Mouse (Mus musculus): ENCODE measurements around the gene Prnp. TPM values are rescaled to one million over a fixed set of nuclear protein-coding genes. Genes with fewer than 3 reads are reported as not detected.

The Prnp gene
- 41.2 and 43.6 TPM in 2 replicates for polyA plus RNA-seq (2016; fragmentation: Nextera tagmentation; extraction: Ambion mirVana)

- Histone ChIP-seq H3K27ac (peak within 1 kb of the TSS; percentile 77), H3K27me3 (0 out of 2 replicates have a peak, but pooled peaks cover 8% of the 10 kb centered on the region), H3K4me3 (replicated peaks) (peak within 1 kb of the TSS; percentile 70), H3K9ac (replicated peaks) (peak within 1 kb of the TSS; percentile 84), H3K36me3 (peaks cover 5% of the 10 kb centered on the region; the same call in 1 of the 2 replicates), H3K4me2 (peak within 1 kb of the TSS; percentile 76), H3K4me1 (replicated peaks) (peaks cover 21% of the 10 kb centered on the region), H3K9me3 (no peaks in the 10 kb centered on the region)
- WGBS = 4% methylated on average over 51 of the region's 52 CpGs
- peak; percentile 92 for ATAC-seq (ENCODE audit: insufficient number of reproducible peaks, insufficient read depth, low FRiP score, low TSS enrichment, low read depth)
Measured at GRCm38 (mm10) chr2:131909683-131910572, at the start of gene Prnp, which contains the start of gene Prn. Gene Prnp (plus strand): TSS chr2:131909928. Gene Prn (plus strand): TSS chr2:131909957.

GRCm38 (mm10) chr2:131862617-131863275 lies 47.0 kb upstream of the Prnp start:
- Histone ChIP-seq H3K4me2 (no peak overlapping the region), H3K27ac (no peak overlapping the region), H3K27me3 (no peaks in the 10 kb centered on the region), H3K4me1 (replicated peaks) (no peaks in the 10 kb centered on the region), H3K4me3 (replicated peaks) (no peak overlapping the region), H3K36me3 (no peaks in the 10 kb centered on the region), H3K9me3 (no peaks in the 10 kb centered on the region), H3K9ac (replicated peaks) (no peak overlapping the region)
- WGBS = 58% methylated on average over 3 of the region's 3 CpGs
- no peak for ATAC-seq (ENCODE audit: insufficient number of reproducible peaks, insufficient read depth, low FRiP score, low TSS enrichment, low read depth)

GRCm38 (mm10) chr2:131863472-131863871 lies 46.3 kb upstream of the Prnp start:
- no peak for ATAC-seq (ENCODE audit: insufficient number of reproducible peaks, insufficient read depth, low FRiP score, low TSS enrichment, low read depth)
- 68% methylated on average over 3 of the region's 3 CpGs for WGBS

GRCm38 (mm10) chr2:131864262-131864796 lies 45.4 kb upstream of the Prnp start:
- WGBS = 93% methylated on average over 2 of the region's 2 CpGs

More at GRCm38 (mm10) chr2:131863472-131863871, 46.3 kb upstream of the Prnp start:
- H3K9me3 ChIP-seq = no peaks in the 10 kb centered on the region
- H3K27ac ChIP-seq = no peak overlapping the region
- no peak overlapping the region for H3K4me3 ChIP-seq (replicated peaks)
- H3K9ac ChIP-seq (replicated peaks) = no peak overlapping the region
- no peak overlapping the region for H3K4me2 ChIP-seq
- no peaks in the 10 kb centered on the region for H3K4me1 ChIP-seq (replicated peaks)
- H3K36me3 ChIP-seq = no peaks in the 10 kb centered on the region
- H3K27me3 ChIP-seq = no peaks in the 10 kb centered on the region

GRCm38 (mm10) chr2:131866676-131867075 lies 43.1 kb upstream of the Prnp start:
- no peak for ATAC-seq (ENCODE audit: insufficient number of reproducible peaks, insufficient read depth, low FRiP score, low TSS enrichment, low read depth)
- H3K27me3 ChIP-seq = no peaks in the 10 kb centered on the region
- H3K4me1 ChIP-seq (replicated peaks) = no peaks in the 10 kb centered on the region
- H3K4me2 ChIP-seq = no peak overlapping the region
- no peak overlapping the region for H3K27ac ChIP-seq
- H3K4me3 ChIP-seq (replicated peaks) = no peak overlapping the region
- no peak overlapping the region for H3K9ac ChIP-seq (replicated peaks)
- no peaks in the 10 kb centered on the region for H3K36me3 ChIP-seq
- H3K9me3 ChIP-seq = no peaks in the 10 kb centered on the region

More at GRCm38 (mm10) chr2:131864262-131864796, 45.4 kb upstream of the Prnp start:
- no peaks in the 10 kb centered on the region for H3K27me3 ChIP-seq
- H3K9ac ChIP-seq (replicated peaks) = no peak overlapping the region
- H3K9me3 ChIP-seq = no peaks in the 10 kb centered on the region
- H3K36me3 ChIP-seq = no peaks in the 10 kb centered on the region
- H3K4me1 ChIP-seq (replicated peaks) = no peaks in the 10 kb centered on the region
- no peak overlapping the region for H3K4me2 ChIP-seq
- no peak overlapping the region for H3K4me3 ChIP-seq (replicated peaks)
- no peak for ATAC-seq (ENCODE audit: insufficient number of reproducible peaks, insufficient read depth, low FRiP score, low TSS enrichment, low read depth)
- H3K27ac ChIP-seq = no peak overlapping the region

GRCm38 (mm10) chr2:131868983-131869382 lies 40.7 kb upstream of the Prnp start:
- 90% methylated on average over 5 of the region's 5 CpGs for WGBS
- Histone ChIP-seq H3K4me1 (replicated peaks) (no peaks in the 10 kb centered on the region; the same call in 1 of the 2 replicates), H3K27me3 (no peaks in the 10 kb centered on the region), H3K4me3 (replicated peaks) (no peak overlapping the region), H3K9ac (replicated peaks) (no peak overlapping the region), H3K9me3 (no peaks in the 10 kb centered on the region), H3K4me2 (no peak overlapping the region), H3K36me3 (no peaks in the 10 kb centered on the region), H3K27ac (no peak overlapping the region)
- ATAC-seq (ENCODE audit: insufficient number of reproducible peaks, insufficient read depth, low FRiP score, low TSS enrichment, low read depth) = no peak

- no peaks in the 10 kb centered on the region for H3K36me3 ChIP-seq
- 0 out of 2 replicates have a peak overlapping the region, but pooled peaks have one; percentile 20 for H3K27ac ChIP-seq
Measured at GRCm38 (mm10) chr2:131873376-131873775, 36.4 kb upstream of the Prnp start.

GRCm38 (mm10) chr2:131876551-131877265 lies 33.0 kb upstream of the Prnp start:
- Histone ChIP-seq H3K9ac (replicated peaks) (no peak overlapping the region), H3K4me3 (replicated peaks) (no peak overlapping the region), H3K9me3 (no peaks in the 10 kb centered on the region), H3K27ac (no peak overlapping the region), H3K4me1 (replicated peaks) (no peaks in the 10 kb centered on the region; the same call in 1 of the 2 replicates), H3K36me3 (no peaks in the 10 kb centered on the region), H3K4me2 (no peak overlapping the region), H3K27me3 (no peaks in the 10 kb centered on the region)
- 91% methylated on average over 7 of the region's 7 CpGs for WGBS
- ATAC-seq (ENCODE audit: insufficient number of reproducible peaks, insufficient read depth, low FRiP score, low TSS enrichment, low read depth) = no peak

More at GRCm38 (mm10) chr2:131873376-131873775, 36.4 kb upstream of the Prnp start:
- 47% methylated on average over 1 of the region's 1 CpGs for WGBS
- no peak overlapping the region for H3K9ac ChIP-seq (replicated peaks)
- H3K9me3 ChIP-seq = no peaks in the 10 kb centered on the region
- no peaks in the 10 kb centered on the region for H3K27me3 ChIP-seq
- no peak for ATAC-seq (ENCODE audit: insufficient number of reproducible peaks, insufficient read depth, low FRiP score, low TSS enrichment, low read depth)
- H3K4me3 ChIP-seq (replicated peaks) = no peak overlapping the region
- H3K4me1 ChIP-seq (replicated peaks) = no peaks in the 10 kb centered on the region; the same call in 1 of the 2 replicates
- H3K4me2 ChIP-seq = no peak overlapping the region

GRCm38 (mm10) chr2:131881766-131882165 lies 28.0 kb upstream of the Prnp start:
- Histone ChIP-seq H3K9me3 (no peaks in the 10 kb centered on the region), H3K27me3 (no peaks in the 10 kb centered on the region), H3K27ac (no peak overlapping the region), H3K4me3 (replicated peaks) (no peak overlapping the region), H3K4me1 (replicated peaks) (no peaks in the 10 kb centered on the region), H3K36me3 (no peaks in the 10 kb centered on the region), H3K4me2 (no peak overlapping the region), H3K9ac (replicated peaks) (no peak overlapping the region)
- ATAC-seq (ENCODE audit: insufficient number of reproducible peaks, insufficient read depth, low FRiP score, low TSS enrichment, low read depth) = no peak
- 76% methylated on average over 4 of the region's 4 CpGs for WGBS

GRCm38 (mm10) chr2:131883136-131883535 lies 26.6 kb upstream of the Prnp start:
- no peaks in the 10 kb centered on the region for H3K9me3 ChIP-seq
- no peaks in the 10 kb centered on the region for H3K27me3 ChIP-seq
- H3K9ac ChIP-seq (replicated peaks) = no peak overlapping the region
- H3K4me3 ChIP-seq (replicated peaks) = no peak overlapping the region
- no peak overlapping the region for H3K4me2 ChIP-seq
- no peaks in the 10 kb centered on the region for H3K36me3 ChIP-seq
- no peaks in the 10 kb centered on the region for H3K4me1 ChIP-seq (replicated peaks)
- no peak overlapping the region for H3K27ac ChIP-seq
- no peak for ATAC-seq (ENCODE audit: insufficient number of reproducible peaks, insufficient read depth, low FRiP score, low TSS enrichment, low read depth)
- WGBS = 81% methylated on average over 2 of the region's 2 CpGs

All from limb, embryonic 12.5 days (tissue).